Mouse (Mus musculus): ENCODE data around the gene Brd1. TPM values are rescaled to one million over a fixed set of nuclear protein-coding genes. Genes with fewer than 3 reads are reported as not detected.

Gene Brd1
- polyA plus RNA-seq, 1 experiment from 2014 or later, result 29.2 TPM

- H3K27ac ChIP-seq, result no peak overlapping the region
- no peak overlapping the region for H3K4me3 ChIP-seq (replicated peaks)
- no peak for ATAC-seq (ENCODE audit: insufficient number of reproducible peaks, insufficient read depth, low FRiP score, low TSS enrichment, low read depth)
- H3K9ac ChIP-seq (replicated peaks), result no peak overlapping the region
- H3K36me3 ChIP-seq, result peaks cover 93% of the 10 kb centered on the region
- 89% methylated on average over 10 of the region's 10 CpGs for WGBS
- no peaks in the 10 kb centered on the region for H3K9me3 ChIP-seq
- no peak overlapping the region for H3K4me2 ChIP-seq
- H3K4me1 ChIP-seq (replicated peaks), result peaks cover 4% of the 10 kb centered on the region
- H3K27me3 ChIP-seq, result no peaks in the 10 kb centered on the region
These were observed 45.9 kb downstream of the Brd1 start for GRCm38 (mm10) chr15:88688120-88688519.

DNA sequence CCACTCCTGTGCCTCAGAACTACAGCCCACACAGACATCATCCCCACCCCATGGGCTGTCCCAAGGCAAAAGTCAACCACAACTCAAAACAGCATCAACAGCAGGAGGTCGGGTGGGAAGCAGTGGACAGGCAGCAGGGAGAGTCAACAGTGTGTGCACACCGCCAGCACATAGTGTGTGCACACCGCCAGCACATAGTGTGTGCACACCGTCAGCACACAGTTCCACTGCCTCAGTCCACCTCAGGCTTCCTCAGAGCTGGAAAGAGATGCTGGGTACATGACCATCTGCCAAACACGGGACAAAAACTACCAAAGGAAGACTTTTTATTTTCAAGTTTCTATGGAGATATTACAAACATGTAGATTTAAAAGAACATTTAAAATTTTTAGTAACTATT, 47.3 kb downstream of the Brd1 start:
- peaks cover 81% of the 10 kb centered on the region for H3K36me3 ChIP-seq

GRCm38 (mm10) chr15:88684039-88684438, 50.0 kb downstream of the Brd1 start:
- Histone ChIP-seq H3K4me3 (replicated peaks) (no peak overlapping the region), H3K9me3 (no peaks in the 10 kb centered on the region), H3K27ac (no peak overlapping the region), H3K36me3 (peaks cover 54% of the 10 kb centered on the region), H3K4me1 (replicated peaks) (no peaks in the 10 kb centered on the region), H3K4me2 (no peak overlapping the region), H3K27me3 (no peaks in the 10 kb centered on the region), H3K9ac (replicated peaks) (no peak overlapping the region)
- no peak for ATAC-seq (ENCODE audit: insufficient number of reproducible peaks, insufficient read depth, low FRiP score, low TSS enrichment, low read depth)
- WGBS, result 89% methylated on average over 6 of the region's 6 CpGs

More for the DNA sequence above, 47.3 kb downstream of the Brd1 start:
- no peak overlapping the region for H3K27ac ChIP-seq
- no peak overlapping the region for H3K4me3 ChIP-seq (replicated peaks)
- no peaks in the 10 kb centered on the region for H3K27me3 ChIP-seq
- H3K9me3 ChIP-seq, result no peaks in the 10 kb centered on the region
- H3K4me2 ChIP-seq, result no peak overlapping the region
- no peak overlapping the region for H3K9ac ChIP-seq (replicated peaks)
- WGBS, result 93% methylated on average over 5 of the region's 5 CpGs
- no peak for ATAC-seq (ENCODE audit: insufficient number of reproducible peaks, insufficient read depth, low FRiP score, low TSS enrichment, low read depth)
- no peaks in the 10 kb centered on the region for H3K4me1 ChIP-seq (replicated peaks)

GRCm38 (mm10) chr15:88680931-88681330, 53.1 kb downstream of the Brd1 start:
- no peak for ATAC-seq (ENCODE audit: insufficient number of reproducible peaks, insufficient read depth, low FRiP score, low TSS enrichment, low read depth)
- Histone ChIP-seq H3K4me2 (no peak overlapping the region), H3K4me3 (replicated peaks) (no peak overlapping the region), H3K36me3 (peaks cover 23% of the 10 kb centered on the region), H3K27me3 (no peaks in the 10 kb centered on the region), H3K27ac (no peak overlapping the region), H3K9me3 (no peaks in the 10 kb centered on the region), H3K4me1 (replicated peaks) (no peaks in the 10 kb centered on the region), H3K9ac (replicated peaks) (no peak overlapping the region)
- 71% methylated on average over 5 of the region's 5 CpGs for WGBS

- no peak overlapping the region for H3K4me2 ChIP-seq
- 90% methylated on average over 5 of the region's 5 CpGs for WGBS
- no peaks in the 10 kb centered on the region for H3K27me3 ChIP-seq
- no peak for ATAC-seq (ENCODE audit: insufficient number of reproducible peaks, insufficient read depth, low FRiP score, low TSS enrichment, low read depth)
- no peak overlapping the region for H3K4me3 ChIP-seq (replicated peaks)
- H3K4me1 ChIP-seq (replicated peaks), result no peaks in the 10 kb centered on the region
- H3K9me3 ChIP-seq, result no peaks in the 10 kb centered on the region
- H3K9ac ChIP-seq (replicated peaks), result no peak overlapping the region
- no peaks in the 10 kb centered on the region for H3K36me3 ChIP-seq
- no peak overlapping the region for H3K27ac ChIP-seq
These were observed 56.5 kb downstream of the Brd1 start for GRCm38 (mm10) chr15:88677568-88677967.

- Histone ChIP-seq H3K9me3 (no peaks in the 10 kb centered on the region), H3K4me1 (replicated peaks) (no peaks in the 10 kb centered on the region), H3K36me3 (no peaks in the 10 kb centered on the region), H3K27me3 (no peaks in the 10 kb centered on the region), H3K9ac (replicated peaks) (no peak overlapping the region), H3K4me2 (no peak overlapping the region), H3K27ac (no peak overlapping the region), H3K4me3 (replicated peaks) (no peak overlapping the region)
- WGBS, result 83% methylated on average over 5 of the region's 5 CpGs
- no peak for ATAC-seq (ENCODE audit: insufficient number of reproducible peaks, insufficient read depth, low FRiP score, low TSS enrichment, low read depth)
These were observed 58.0 kb downstream of the Brd1 start for GRCm38 (mm10) chr15:88675998-88676397.

- no peak for ATAC-seq (ENCODE audit: insufficient number of reproducible peaks, insufficient read depth, low FRiP score, low TSS enrichment, low read depth)
- H3K4me2 ChIP-seq, result no peak overlapping the region
- H3K9ac ChIP-seq (replicated peaks), result no peak overlapping the region
- no peak overlapping the region for H3K4me3 ChIP-seq (replicated peaks)
- no peaks in the 10 kb centered on the region for H3K36me3 ChIP-seq
- H3K27ac ChIP-seq, result no peak overlapping the region
- H3K4me1 ChIP-seq (replicated peaks), result no peaks in the 10 kb centered on the region
- H3K9me3 ChIP-seq, result no peaks in the 10 kb centered on the region
- 0 out of 2 replicates have a peak, but pooled peaks cover under 1% of the 10 kb centered on the region for H3K27me3 ChIP-seq
- 93% methylated on average over 2 of the region's 2 CpGs for WGBS
These were observed 65.3 kb downstream of the Brd1 start for GRCm38 (mm10) chr15:88668693-88669092.

- Histone ChIP-seq H3K27me3 (peaks cover 11% of the 10 kb centered on the region), H3K9ac (replicated peaks) (no peak overlapping the region), H3K4me3 (replicated peaks) (no peak overlapping the region), H3K27ac (no peak overlapping the region), H3K4me2 (no peak overlapping the region), H3K9me3 (no peaks in the 10 kb centered on the region), H3K36me3 (no peaks in the 10 kb centered on the region), H3K4me1 (replicated peaks) (no peaks in the 10 kb centered on the region)
- no peak for ATAC-seq (ENCODE audit: insufficient number of reproducible peaks, insufficient read depth, low FRiP score, low TSS enrichment, low read depth)
- WGBS, result 84% methylated on average over 3 of the region's 3 CpGs
These were observed 66.4 kb downstream of the Brd1 start for GRCm38 (mm10) chr15:88667653-88668052.

DNA sequence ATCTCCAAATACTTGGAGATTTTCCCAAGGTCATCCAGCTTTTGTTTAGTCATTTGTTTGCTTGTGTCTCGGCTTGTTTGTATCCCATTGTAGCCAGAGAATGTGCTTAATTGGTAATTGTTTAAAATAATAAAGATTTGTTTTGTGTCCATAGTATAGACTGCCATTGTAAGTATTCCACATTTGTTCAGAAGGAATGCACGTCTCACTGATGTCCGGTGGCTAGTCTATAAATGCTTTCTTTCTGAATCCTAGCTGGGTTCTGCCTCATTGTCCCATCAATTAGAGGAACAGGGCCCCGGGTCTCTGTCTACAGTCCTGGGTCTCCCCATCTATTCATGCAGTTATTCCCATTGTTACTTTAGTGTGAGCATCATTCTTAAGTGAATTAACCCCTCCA, 68.2 kb downstream of the Brd1 start:
- H3K27me3 ChIP-seq, result peaks cover 19% of the 10 kb centered on the region
- no peaks in the 10 kb centered on the region for H3K36me3 ChIP-seq
- no peak overlapping the region for H3K4me2 ChIP-seq
- H3K9me3 ChIP-seq, result no peaks in the 10 kb centered on the region
- no peak overlapping the region for H3K4me3 ChIP-seq (replicated peaks)
- no peak overlapping the region for H3K27ac ChIP-seq
- 78% methylated on average over 4 of the region's 4 CpGs for WGBS
- no peak overlapping the region for H3K9ac ChIP-seq (replicated peaks)
- no peaks in the 10 kb centered on the region for H3K4me1 ChIP-seq (replicated peaks)
- ATAC-seq (ENCODE audit: insufficient number of reproducible peaks, insufficient read depth, low FRiP score, low TSS enrichment, low read depth), result no peak

DNA sequence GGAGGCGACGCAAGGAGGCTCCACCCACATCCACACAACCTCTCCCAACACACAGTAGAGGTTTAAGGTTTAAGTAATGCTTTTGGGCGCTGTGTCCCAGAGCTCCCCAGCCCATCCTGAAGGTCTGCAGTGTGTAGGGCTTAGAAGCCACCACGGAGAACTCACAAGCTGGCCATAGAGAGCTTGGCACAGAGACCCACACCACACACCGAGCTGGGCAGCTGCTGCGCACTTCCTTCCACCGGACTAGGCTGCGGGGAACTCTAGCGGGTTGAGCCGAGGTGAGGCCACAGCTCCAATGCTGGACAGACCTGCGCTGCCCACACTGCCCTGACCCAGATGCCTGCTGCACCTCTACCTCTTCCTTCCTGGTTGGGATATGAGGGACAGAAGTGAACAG, 71.0 kb downstream of the Brd1 start:
- Histone ChIP-seq H3K36me3 (no peaks in the 10 kb centered on the region), H3K9me3 (no peaks in the 10 kb centered on the region), H3K4me1 (replicated peaks) (no peaks in the 10 kb centered on the region), H3K4me2 (no peak overlapping the region), H3K4me3 (replicated peaks) (no peak overlapping the region), H3K27ac (no peak overlapping the region), H3K9ac (replicated peaks) (no peak overlapping the region), H3K27me3 (peaks cover 19% of the 10 kb centered on the region)
- WGBS, result 38% methylated on average over 11 of the region's 11 CpGs
- no peak for ATAC-seq (ENCODE audit: insufficient number of reproducible peaks, insufficient read depth, low FRiP score, low TSS enrichment, low read depth)

- no peak overlapping the region for H3K4me3 ChIP-seq (replicated peaks)
These were observed 71.8 kb downstream of the Brd1 start for GRCm38 (mm10) chr15:88662111-88662850.

GRCm38 (mm10) chr15:88661654-88662053, 72.4 kb downstream of the Brd1 start:
- H3K4me1 ChIP-seq (replicated peaks), result no peaks in the 10 kb centered on the region
- 63% methylated on average over 3 of the region's 3 CpGs for WGBS
- ATAC-seq (ENCODE audit: insufficient number of reproducible peaks, insufficient read depth, low FRiP score, low TSS enrichment, low read depth), result no peak
- H3K36me3 ChIP-seq, result no peaks in the 10 kb centered on the region
- H3K9ac ChIP-seq (replicated peaks), result no peak overlapping the region
- H3K27me3 ChIP-seq, result peaks cover 19% of the 10 kb centered on the region
- H3K4me3 ChIP-seq (replicated peaks), result no peak overlapping the region
- no peaks in the 10 kb centered on the region for H3K9me3 ChIP-seq
- no peak overlapping the region for H3K4me2 ChIP-seq
- H3K27ac ChIP-seq, result no peak overlapping the region

More at GRCm38 (mm10) chr15:88662111-88662850, 71.8 kb downstream of the Brd1 start:
- H3K4me1 ChIP-seq (replicated peaks), result no peaks in the 10 kb centered on the region
- no peak for ATAC-seq (ENCODE audit: insufficient number of reproducible peaks, insufficient read depth, low FRiP score, low TSS enrichment, low read depth)
- H3K4me2 ChIP-seq, result peak overlapping the region; percentile 15; the same call in 1 of the 2 replicates
- H3K27me3 ChIP-seq, result peaks cover 19% of the 10 kb centered on the region
- H3K27ac ChIP-seq, result no peak overlapping the region
- H3K9ac ChIP-seq (replicated peaks), result no peak overlapping the region
- WGBS, result 9% methylated on average over 22 of the region's 22 CpGs
- no peaks in the 10 kb centered on the region for H3K9me3 ChIP-seq
- no peaks in the 10 kb centered on the region for H3K36me3 ChIP-seq
